Mouse (Mus musculus) liver, embryonic 16.5 days (tissue): ENCODE results near the gene Tuba1a. TPM values are rescaled to one million over a fixed set of nuclear protein-coding genes. Genes with fewer than 3 reads are reported as not detected.
"Not testable (repeated sequence)": the region's sequence is repeated elsewhere in the genome, so short reads cannot be mapped to it uniquely, and the experiment has no call there.

ENCODE experiments used
- ATAC-seq: fragments of 200-750 bp; cut with Nextera tagmentation; 2 replicates; pipeline ENCODE4 v1.8.0; 2017; ENCODE audit warnings: low read depth, mild to moderate bottlenecking, moderate number of reproducible peaks, moderate library complexity
- H3K27ac ChIP-seq: fragments of 300-500 bp; sonication (generic); 2 replicates; pipeline ENCODE4 v1.5.1; 2014; ENCODE audit warnings: mild to moderate bottlenecking, low read length
- H3K27me3 ChIP-seq: fragments of 300-500 bp; sonication (generic); 2 replicates; pipeline ENCODE4 v1.6.1; 2014; ENCODE audit warnings: low read depth, low read length, mixed read lengths; ENCODE audit not compliant: control insufficient read depth, insufficient read depth
- H3K36me3 ChIP-seq: fragments of 300-500 bp; sonication (generic); 2 replicates; pipeline ENCODE4 v1.6.1; 2014; ENCODE audit warnings: mild to moderate bottlenecking; ENCODE audit not compliant: control insufficient read depth, insufficient read depth
- H3K4me1 ChIP-seq: fragments of 300-500 bp; sonication (generic); 2 replicates; pipeline ENCODE4 v1.6.1; 2014; ENCODE audit warnings: low read depth, low read length, mixed read lengths; ENCODE audit not compliant: control insufficient read depth
- H3K4me2 ChIP-seq: fragments of 300-500 bp; sonication (generic); 2 replicates; pipeline ENCODE4 v1.6.1; 2014; ENCODE audit warnings: low read depth, low read length, mixed read lengths
- H3K4me3 ChIP-seq: fragments of 300-500 bp; sonication (generic); 2 replicates; pipeline ENCODE4 v1.5.1; 2014; ENCODE audit warnings: low read depth, mild to moderate bottlenecking, low read length
- H3K9ac ChIP-seq: fragments of 300-500 bp; sonication (generic); 2 replicates; pipeline ENCODE4 v1.6.1; 2014; ENCODE audit warnings: low read depth, low read length
- H3K9me3 ChIP-seq: fragments of 300-500 bp; sonication (generic); replicated peaks from 2 replicates; pipeline ENCODE4 v1.6.1; 2016; ENCODE audit warnings: low read length; ENCODE audit not compliant: control insufficient read depth
- WGBS: fragments of 180-500 bp; shearing (Covaris S2); extraction: QIAGEN DNeasy Blood & Tissue Kit; methylation state at CpG from one replicate; pipeline ENCODE4 v1.1.7; 2014; ENCODE audit not compliant: insufficient replicate concordance; 5-methylcytosine and 5-hydroxymethylcytosine counted together
- polyA plus RNA-seq: library from polyadenylated mRNA; unstranded; fragments of >200 nt; fragmentation: Nextera tagmentation; extraction: Ambion mirVana; gene quantifications from 2 replicates; pipeline ENCODE4 v1.2.1, GENCODE M21; 2015

Gene Tuba1a
- polyA plus RNA-seq, 1 experiment from 2014 or later = 57.9 TPM

GRCm38 (mm10) chr15:98957475-98957874 is 4.0 kb upstream of the Tuba1a start:
- H3K4me1 ChIP-seq = peaks cover 12% of the 10 kb centered on the region
- peaks cover 18% of the 10 kb centered on the region for H3K27me3 ChIP-seq
- H3K36me3 ChIP-seq = no peaks in the 10 kb centered on the region
- no peak overlapping the region for H3K4me2 ChIP-seq
- ATAC-seq = no peak
- 57% methylated on average over 5 of the region's 5 CpGs for WGBS
- H3K27ac ChIP-seq = no peak overlapping the region
- no peak overlapping the region for H3K9ac ChIP-seq
- no peaks in the 10 kb centered on the region for H3K9me3 ChIP-seq
- no peak overlapping the region for H3K4me3 ChIP-seq

- Histone ChIP-seq H3K27me3 (peaks cover 20% of the 10 kb centered on the region), H3K4me2 (no peak overlapping the region), H3K27ac (no peak overlapping the region), H3K4me3 (no peak overlapping the region), H3K36me3 (no peaks in the 10 kb centered on the region), H3K9me3 (no peaks in the 10 kb centered on the region), H3K9ac (no peak overlapping the region), H3K4me1 (peaks cover 12% of the 10 kb centered on the region)
- 80% methylated on average over 4 of the region's 4 CpGs for WGBS
- ATAC-seq = no peak
Measured at GRCm38 (mm10) chr15:98956000-98956399, 2.5 kb upstream of the Tuba1a start.

- no peak overlapping the region for H3K9ac ChIP-seq
- H3K9me3 ChIP-seq = no peaks in the 10 kb centered on the region
- H3K4me2 ChIP-seq = no peak overlapping the region
- H3K27ac ChIP-seq = no peak overlapping the region
- peaks cover 12% of the 10 kb centered on the region for H3K4me1 ChIP-seq
- no peak overlapping the region for H3K4me3 ChIP-seq
- H3K36me3 ChIP-seq = no peaks in the 10 kb centered on the region
- H3K27me3 ChIP-seq = peaks cover 20% of the 10 kb centered on the region
- no peak for ATAC-seq
- WGBS = 61% methylated on average over 4 of the region's 4 CpGs
Measured at GRCm38 (mm10) chr15:98955324-98955723, 1.8 kb upstream of the Tuba1a start.

GRCm38 (mm10) chr15:98954425-98955253 is 1.1 kb upstream of the Tuba1a start:
- Histone ChIP-seq H3K4me3 (no peak overlapping the region), H3K9ac (no peak overlapping the region), H3K36me3 (no peaks in the 10 kb centered on the region), H3K4me1 (peaks cover 11% of the 10 kb centered on the region), H3K27me3 (peaks cover 20% of the 10 kb centered on the region), H3K27ac (no peak overlapping the region), H3K4me2 (no peak overlapping the region), H3K9me3 (no peaks in the 10 kb centered on the region)
- 43% methylated on average over 14 of the region's 14 CpGs for WGBS
- no peak for ATAC-seq

GRCm38 (mm10) chr15:98952751-98953400 is 627 bp downstream of the Tuba1a start:
- Histone ChIP-seq H3K9ac (peak overlapping the region; percentile 80), H3K27me3 (peaks cover 20% of the 10 kb centered on the region), H3K36me3 (no peaks in the 10 kb centered on the region), H3K27ac (peak overlapping the region; percentile 59), H3K4me3 (peak overlapping the region; percentile 75), H3K4me2 (peak overlapping the region; percentile 96), H3K9me3 (no peaks in the 10 kb centered on the region), H3K4me1 (peaks cover 10% of the 10 kb centered on the region)
- under 1% methylated on average over 41 of the region's 41 CpGs for WGBS
- ATAC-seq = peak; percentile 65

GRCm38 (mm10) chr15:98952063-98952455 is 1.4 kb downstream of the Tuba1a start:
- H3K4me3 ChIP-seq = 0 out of 2 replicates have a peak overlapping the region, but pooled peaks have one; percentile 10

GRCm38 (mm10) chr15:98951122-98952062 is 2.1 kb downstream of the Tuba1a start:
- H3K9ac ChIP-seq, H3K27ac ChIP-seq, H3K4me3 ChIP-seq, H3K4me2 ChIP-seq, H3K9me3 ChIP-seq, ATAC-seq, H3K36me3 ChIP-seq: not testable (repeated sequence)
- Histone ChIP-seq H3K27me3 (peaks cover 20% of the 10 kb centered on the region), H3K4me1 (peaks cover 10% of the 10 kb centered on the region)
- 79% methylated on average over 11 of the region's 15 CpGs for WGBS

More at GRCm38 (mm10) chr15:98952063-98952455, 1.4 kb downstream of the Tuba1a start:
- Histone ChIP-seq H3K4me2 (peak overlapping the region; percentile 9; the same call in 1 of the 2 replicates), H3K9me3 (no peaks in the 10 kb centered on the region), H3K27me3 (peaks cover 20% of the 10 kb centered on the region), H3K4me1 (peaks cover 10% of the 10 kb centered on the region), H3K9ac (no peak overlapping the region; the same call in 1 of the 2 replicates), H3K27ac (no peak overlapping the region), H3K36me3 (no peaks in the 10 kb centered on the region)
- WGBS = 47% methylated on average over 5 of the region's 5 CpGs
- no peak for ATAC-seq

GRCm38 (mm10) chr15:98949607-98949892 is 4.0 kb downstream of the Tuba1a start:
- peaks cover 15% of the 10 kb centered on the region for H3K27me3 ChIP-seq
- no peak overlapping the region for H3K4me3 ChIP-seq
- no peak overlapping the region for H3K27ac ChIP-seq
- H3K4me2 ChIP-seq = no peak overlapping the region
- no peaks in the 10 kb centered on the region for H3K9me3 ChIP-seq
- no peak for ATAC-seq
- peaks cover 10% of the 10 kb centered on the region for H3K4me1 ChIP-seq
- no peaks in the 10 kb centered on the region for H3K36me3 ChIP-seq
- WGBS = 51% methylated on average over 3 of the region's 3 CpGs
- H3K9ac ChIP-seq = no peak overlapping the region
